ENCODE assay signal across 11 mouse cellular contexts in genomic region chr13:40979321-40979720, GRCm38 (mm10). TPM values are rescaled to one million over a fixed set of nuclear protein-coding genes. Genes with fewer than 3 reads are reported as not detected.
A peak's percentile ranks its signal among the peaks of the same experiment; 100 is the strongest.
DNase-seq lines count a peak whose midpoint lies in the region; ATAC-seq lines count a peak whose summit lies in the region.
"Had no signal": no experiment of that assay in that cellular context is flagged by ENCODE, and none has a peak within 500 bp of the region (broad histone marks: within the 10 kb centered on the region; RNA-seq: fewer than 3 reads in every experiment).

No protein-coding gene starts in this region.

- DNase-seq in kidney, adult 11 months: peak; percentile 62
- DNase-seq in heart, adult 8-10 months (ENCODE audit: low spot score): peak; percentile 48
- DNase-seq in kidney, adult 18-20 months: peak; percentile 40
- peak; percentile 49 for DNase-seq in lung, postnatal 10 days
- no peak for DNase-seq in natural killer cell, adult 2 months (ENCODE audit: low spot score in 2 of 2)
- no peak for DNase-seq in c-Kit-positive CD71-positive TER-119-positive erythroid progenitor cells, embryonic 14.5 days (ENCODE audit: low spot score)
- DNase-seq: right cerebral cortex, postnatal 4 days had no signal

- no peak overlapping the region for H3K9ac ChIP-seq in kidney, embryonic 14.5 days (ENCODE audit: low read depth, low read length)
- no peak overlapping the region for H3K9ac ChIP-seq in hindbrain, embryonic 13.5 days
- H3K9ac ChIP-seq: hindbrain, embryonic 12.5 days had no signal

- no peaks in the 10 kb centered on the region for H3K4me1 ChIP-seq in kidney, embryonic 14.5 days (ENCODE audit: control insufficient read depth, insufficient read depth, low read length)
- H3K4me1 ChIP-seq in hindbrain, embryonic 13.5 days (replicated peaks): no peaks in the 10 kb centered on the region
- H3K4me1 ChIP-seq: hindbrain, embryonic 12.5 days had no signal

- 60% methylated on average over 2 of the region's 2 CpGs for WGBS in kidney, embryonic 14.5 days
- WGBS in hindbrain, embryonic 13.5 days: 64% methylated on average over 2 of the region's 2 CpGs

- no peaks in the 10 kb centered on the region for H3K36me3 ChIP-seq in kidney, embryonic 14.5 days (ENCODE audit: control insufficient read depth, insufficient read depth, low read length)
- no peaks in the 10 kb centered on the region for H3K36me3 ChIP-seq in hindbrain, embryonic 13.5 days
- H3K36me3 ChIP-seq: hindbrain, embryonic 12.5 days had no signal

- no peaks in the 10 kb centered on the region for H3K9me3 ChIP-seq in kidney, embryonic 14.5 days (ENCODE audit: control insufficient read depth, low read length)
- no peaks in the 10 kb centered on the region for H3K9me3 ChIP-seq in hindbrain, embryonic 13.5 days
- H3K9me3 ChIP-seq: hindbrain, embryonic 12.5 days had no signal

- no peaks in the 10 kb centered on the region for H3K27me3 ChIP-seq in kidney, embryonic 14.5 days (ENCODE audit: control insufficient read depth, insufficient read depth, low read length)
- no peaks in the 10 kb centered on the region for H3K27me3 ChIP-seq in hindbrain, embryonic 13.5 days
- H3K27me3 ChIP-seq: hindbrain, embryonic 12.5 days had no signal

- no peak overlapping the region for H3K27ac ChIP-seq in kidney, embryonic 14.5 days (ENCODE audit: low read depth, low read length)
- H3K27ac ChIP-seq in hindbrain, embryonic 13.5 days: no peak overlapping the region
- H3K27ac ChIP-seq: hindbrain, embryonic 12.5 days had no signal

- ATAC-seq in kidney, embryonic 14.5 days (ENCODE audit: low FRiP score, low TSS enrichment): no peak
- no peak for ATAC-seq in hindbrain, embryonic 13.5 days (ENCODE audit: low FRiP score)
- ATAC-seq: forebrain, embryonic 16.5 days had no signal

- H3K4me3 ChIP-seq in kidney, embryonic 14.5 days (ENCODE audit: low read length): no peak overlapping the region
- no peak overlapping the region for H3K4me3 ChIP-seq in hindbrain, embryonic 13.5 days
- H3K4me3 ChIP-seq: hindbrain, embryonic 12.5 days had no signal

- H3K4me2 ChIP-seq in kidney, embryonic 14.5 days (replicated peaks; ENCODE audit: low read depth, low read length): no peak overlapping the region
- H3K4me2 ChIP-seq in hindbrain, embryonic 13.5 days: no peak overlapping the region
- H3K4me2 ChIP-seq: hindbrain, embryonic 12.5 days had no signal

RNA-seq across cellular contexts. Expression of gene Pak1ip1, which starts 21.5 kb away (rescaled TPM):
- 78.0 and 79.5 TPM in 2 replicates for polyA plus RNA-seq in kidney, embryonic 14.5 days (2014; fragmentation: Nextera tagmentation; extraction: Ambion mirVana)
- total RNA-seq in heart, adult 8-10 months (2022): 10 to 100 TPM; 22.1 to 25.4 (median 23.3) TPM
- polyA plus RNA-seq in hindbrain, embryonic 13.5 days (2015; fragmentation: Nextera tagmentation; extraction: Ambion mirVana): 66.3 and 68.8 TPM in 2 replicates

RNA-seq across cellular contexts. Expression of gene Tmem14c, which starts 36.8 kb away (rescaled TPM):
- polyA plus RNA-seq in kidney, embryonic 14.5 days (2014; fragmentation: Nextera tagmentation; extraction: Ambion mirVana): 225 and 231 TPM in 2 replicates
- total RNA-seq in heart, adult 8-10 months (2022): 100 to 1,000 TPM; 150 to 170 (median 160) TPM
- polyA plus RNA-seq in hindbrain, embryonic 13.5 days (2015; fragmentation: Nextera tagmentation; extraction: Ambion mirVana): 132 and 137 TPM in 2 replicates

Comparison
In these comparisons a context has a peak if more than half of its experiments do, and no peak if none do; other contexts are left out.
1. DNase-seq: peak in kidney, adult 11 months (single experiment), heart, adult 8-10 months (single experiment), kidney, adult 18-20 months (single experiment) and lung, postnatal 10 days (single experiment); none in natural killer cell, adult 2 months (0 of 2) and c-Kit-positive CD71-positive TER-119-positive erythroid progenitor cells, embryonic 14.5 days (single experiment).